Mouse (Mus musculus): ENCODE data around the gene Mrps22. TPM values are rescaled to one million over a fixed set of nuclear protein-coding genes. Genes with fewer than 3 reads are reported as not detected.

The Mrps22 gene
- polyA plus RNA-seq (2021): 42.8 TPM

- ATAC-seq (peak; percentile 92), DNase-seq (ENCODE audit: low read depth, low spot score) (peak; percentile 27)
- no peak for TF ChIP-seq CTCF (IDR thresholded peaks at IDR 0.05)
- peaks cover 23% of the 10 kb centered on the region for H3K27me3 ChIP-seq
- CTCF ChIA-PET: interaction anchor here (1.2 to 2.8 kb wide), 2 partner anchors 11 to 44 kb away, joined by 3 to 7 read pairs; no protein-coding TSS in a partner anchor
- in situ Hi-C loops (cut with MboI; ENCODE audit: low pct_unique_long_range_greater_than_20kb): no loop called here
- POLR2A ChIA-PET: no interaction called here
These were observed at the start of gene Mrps22 for GRCm38 (mm10) chr9:98601156-98601836. Gene Mrps22, minus strand, starts transcription at chr9:98601660.

- DNase-seq (ENCODE audit: low read depth, low spot score): no peak
- in situ Hi-C loops (cut with MboI; ENCODE audit: low pct_unique_long_range_greater_than_20kb): no loop called here
- TF ChIP-seq CTCF (IDR thresholded peaks at IDR 0.05): no peak
- peaks cover 4% of the 10 kb centered on the region for H3K27me3 ChIP-seq
- no peak for ATAC-seq
- ChIA-PET POLR2A (no interaction called here), CTCF (no interaction called here)
These were observed 49.1 kb upstream of the Mrps22 start for GRCm38 (mm10) chr9:98650547-98650946.

GRCm38 (mm10) chr9:98647418-98647817, 46.0 kb upstream of the Mrps22 start:
- POLR2A ChIA-PET: no interaction called here
- in situ Hi-C loops (cut with MboI; ENCODE audit: low pct_unique_long_range_greater_than_20kb): loop anchor here (5.0 kb wide), 1 partner anchor 160 kb away; no protein-coding TSS in a partner anchor
- ATAC-seq: no peak

GRCm38 (mm10) chr9:98645750-98646149, 44.3 kb upstream of the Mrps22 start:
- in situ Hi-C loops (cut with MboI; ENCODE audit: low pct_unique_long_range_greater_than_20kb): loop anchor here (5.0 kb wide), 1 partner anchor 162 kb away; no protein-coding TSS in a partner anchor
- CTCF ChIA-PET: interaction anchor here (0.6 to 1.9 kb wide), 11 partner anchors 9 to 217 kb away, joined by 3 to 18 read pairs (median 3); no protein-coding TSS in a partner anchor

More at GRCm38 (mm10) chr9:98647418-98647817, 46.0 kb upstream of the Mrps22 start:
- no peaks in the 10 kb centered on the region for H3K27me3 ChIP-seq
- CTCF ChIA-PET: interaction anchor here (1.2 kb wide), 1 partner anchor 33 kb away, joined by 3 read pairs; no protein-coding TSS in a partner anchor
- TF ChIP-seq CTCF (IDR thresholded peaks at IDR 0.05): no peak
- DNase-seq (ENCODE audit: low read depth, low spot score): no peak

GRCm38 (mm10) chr9:98642126-98642525, 40.7 kb upstream of the Mrps22 start:
- in situ Hi-C loops (cut with MboI; ENCODE audit: low pct_unique_long_range_greater_than_20kb): no loop called here
- no peak for TF ChIP-seq CTCF (IDR thresholded peaks at IDR 0.05)
- POLR2A ChIA-PET: no interaction called here
- CTCF ChIA-PET: no interaction called here
- ATAC-seq (no peak), DNase-seq (ENCODE audit: low read depth, low spot score) (no peak)
- peaks cover 3% of the 10 kb centered on the region for H3K27me3 ChIP-seq

More at GRCm38 (mm10) chr9:98645750-98646149, 44.3 kb upstream of the Mrps22 start:
- no peaks in the 10 kb centered on the region for H3K27me3 ChIP-seq
- DNase-seq (ENCODE audit: low read depth, low spot score) (no peak), ATAC-seq (peak; percentile 87)
- TF ChIP-seq CTCF (IDR thresholded peaks at IDR 0.05): peak; percentile 90
- POLR2A ChIA-PET: interaction anchor here (0.8 to 1.2 kb wide), 2 partner anchors 25 to 29 kb away, joined by 3 to 4 read pairs; no protein-coding TSS in a partner anchor

GRCm38 (mm10) chr9:98633287-98634162, 32.1 kb upstream of the Mrps22 start:
- no peak for TF ChIP-seq CTCF (IDR thresholded peaks at IDR 0.05)
- POLR2A ChIA-PET: no interaction called here
- in situ Hi-C loops (cut with MboI; ENCODE audit: low pct_unique_long_range_greater_than_20kb): no loop called here
- no peak for DNase-seq (ENCODE audit: low read depth, low spot score)
- ATAC-seq: no peak
- H3K27me3 ChIP-seq: peaks cover 10% of the 10 kb centered on the region
- CTCF ChIA-PET: interaction anchor here (1.1 kb wide), 1 partner anchor 13 kb away, joined by 3 read pairs; no protein-coding TSS in a partner anchor

GRCm38 (mm10) chr9:98628480-98628879, 27.0 kb upstream of the Mrps22 start:
- ChIA-PET POLR2A (no interaction called here), CTCF (interaction anchor here (0.8 to 1.0 kb wide), 2 partner anchors 33 to 38 kb away, joined by 3 read pairs; no protein-coding TSS in a partner anchor)
- no peak for DNase-seq (ENCODE audit: low read depth, low spot score)

GRCm38 (mm10) chr9:98604896-98605295, 3.4 kb upstream of the Mrps22 start:
- ChIA-PET POLR2A (no interaction called here), CTCF (no interaction called here)
- no peak for ATAC-seq
- in situ Hi-C loops (cut with MboI; ENCODE audit: low pct_unique_long_range_greater_than_20kb): no loop called here
- no peak for DNase-seq (ENCODE audit: low read depth, low spot score)
- TF ChIP-seq CTCF (IDR thresholded peaks at IDR 0.05): no peak
- peaks cover 36% of the 10 kb centered on the region for H3K27me3 ChIP-seq

More at GRCm38 (mm10) chr9:98628480-98628879, 27.0 kb upstream of the Mrps22 start:
- no peak for TF ChIP-seq CTCF (IDR thresholded peaks at IDR 0.05)
- no peak for ATAC-seq
- in situ Hi-C loops (cut with MboI; ENCODE audit: low pct_unique_long_range_greater_than_20kb): no loop called here
- H3K27me3 ChIP-seq: peaks cover 3% of the 10 kb centered on the region

- no peak for DNase-seq (ENCODE audit: low read depth, low spot score)
- POLR2A ChIA-PET: no interaction called here
These were observed 438 bp upstream of the Mrps22 start for GRCm38 (mm10) chr9:98601837-98602359.

GRCm38 (mm10) chr9:98600094-98600493, 1.4 kb downstream of the Mrps22 start:
- in situ Hi-C loops (cut with MboI; ENCODE audit: low pct_unique_long_range_greater_than_20kb): no loop called here
- H3K27me3 ChIP-seq: peaks cover 13% of the 10 kb centered on the region
- CTCF ChIA-PET: interaction anchor here (1.2 to 2.8 kb wide), 2 partner anchors 10 to 45 kb away, joined by 3 to 7 read pairs; no protein-coding TSS in a partner anchor
- no peak for TF ChIP-seq CTCF (IDR thresholded peaks at IDR 0.05)
- POLR2A ChIA-PET: no interaction called here
- no peak for DNase-seq (ENCODE audit: low read depth, low spot score)
- no peak for ATAC-seq

More at GRCm38 (mm10) chr9:98601837-98602359, 438 bp upstream of the Mrps22 start:
- in situ Hi-C loops (cut with MboI; ENCODE audit: low pct_unique_long_range_greater_than_20kb): no loop called here
- no peak for TF ChIP-seq CTCF (IDR thresholded peaks at IDR 0.05)
- CTCF ChIA-PET: interaction anchor here (2.8 kb wide), 1 partner anchor 11 kb away, joined by 7 read pairs; no protein-coding TSS in a partner anchor
- no peak for ATAC-seq
- peaks cover 27% of the 10 kb centered on the region for H3K27me3 ChIP-seq

All from Patski (cell line).